Mouse (Mus musculus) urinary bladder, postnatal 25 days (tissue): Measurements from ENCODE around the gene Olfr13.
"Not testable (repeated sequence)": the region's sequence is repeated elsewhere in the genome, so short reads cannot be mapped to it uniquely, and the experiment has no call there.

ENCODE experiments used
- DNase-seq: peaks from one replicate; pipeline ENCODE4 v3.0.0; 2022; ENCODE audit warnings: low spot score

The Olfr13 gene

DNA sequence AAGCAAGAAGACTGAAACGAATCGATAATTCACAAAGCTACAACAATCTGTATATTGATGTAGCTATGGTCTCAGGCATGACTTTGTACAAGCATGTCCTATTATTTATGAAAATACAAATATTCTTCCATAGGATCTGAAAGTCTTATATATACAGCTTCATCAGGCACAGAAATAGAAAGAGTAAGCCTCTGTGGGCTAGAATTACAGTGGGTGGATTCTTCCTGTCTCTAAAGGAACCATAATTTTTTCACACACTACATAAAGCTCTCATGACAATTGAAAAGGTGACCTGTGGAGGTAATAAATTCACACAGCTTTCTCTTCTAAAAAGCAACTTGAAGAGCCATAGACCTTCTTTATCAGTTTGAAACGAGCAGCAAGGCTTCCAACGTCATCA lies at the start of gene Olfr13:
Gene Olfr13 (plus strand): TSS at position 301 of the 400 bp plus-strand sequence.
- no peak for DNase-seq

DNA sequence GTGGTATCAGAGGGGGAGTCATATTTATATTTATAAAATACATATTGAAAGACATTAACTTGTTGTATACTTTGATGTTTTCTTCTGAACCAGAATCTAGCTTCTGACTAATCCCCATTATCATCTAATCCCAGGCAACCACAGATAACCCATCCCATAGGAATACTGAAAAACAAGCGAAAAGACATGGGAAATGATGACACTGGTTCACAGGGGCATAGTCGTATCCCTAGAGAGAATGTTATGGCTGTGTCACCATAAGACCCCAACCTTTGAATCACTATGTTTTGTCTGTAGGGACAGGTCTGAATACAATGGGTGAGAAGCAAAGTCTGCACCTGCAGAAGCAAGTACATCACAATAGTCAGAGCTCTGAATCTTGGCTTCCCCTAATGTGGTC lies 25.7 kb upstream of the Olfr13 start, which contains the start of gene Olfr237-ps1:
Gene Olfr237-ps1 (plus strand): TSS at position 301 of the 400 bp plus-strand sequence.
- DNase-seq, result not testable (repeated sequence)

DNA sequence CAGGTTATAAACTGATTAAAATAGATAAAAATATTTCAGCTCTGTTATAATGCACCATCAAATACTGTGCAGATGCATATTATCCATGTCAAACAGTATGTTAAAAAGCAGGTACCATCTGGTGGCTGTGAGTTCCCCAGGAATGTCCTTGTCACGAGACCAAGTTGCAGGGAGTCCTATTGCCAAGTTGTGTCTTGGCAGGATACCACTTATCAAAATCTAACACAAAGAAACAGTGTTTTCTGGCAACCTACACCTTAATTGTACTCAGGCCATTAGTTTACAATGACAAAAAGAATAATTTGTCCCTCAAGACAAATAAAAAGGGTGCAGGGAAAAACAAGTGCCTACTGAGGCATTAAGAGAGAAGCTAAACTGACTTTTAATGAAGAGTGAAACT lies 12.4 kb upstream of the Olfr13 start:
- DNase-seq, result no peak

DNA sequence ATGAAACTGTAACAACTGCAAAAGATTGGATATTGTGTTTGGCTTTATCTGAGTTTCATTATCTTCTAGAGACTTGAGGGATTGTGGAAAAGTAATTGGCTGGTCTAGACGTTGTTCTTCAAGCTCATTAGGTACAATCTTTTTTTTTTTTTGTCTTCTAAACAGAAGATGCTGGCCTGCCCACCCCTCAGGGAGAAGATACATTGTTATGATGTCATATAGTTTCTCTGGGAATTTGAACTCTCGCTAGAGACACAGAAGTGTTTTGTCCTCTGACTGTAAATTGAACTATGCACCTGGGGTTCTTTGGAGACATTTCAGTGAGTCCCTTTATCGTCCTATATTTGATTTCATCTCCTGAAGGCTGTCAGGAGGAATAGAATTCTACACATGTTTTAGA lies 9.0 kb upstream of the Olfr13 start, which contains the start of gene Olfr437:
Gene Olfr437 (plus strand): TSS at position 301 of the 400 bp plus-strand sequence.
- DNase-seq, result no peak

DNA sequence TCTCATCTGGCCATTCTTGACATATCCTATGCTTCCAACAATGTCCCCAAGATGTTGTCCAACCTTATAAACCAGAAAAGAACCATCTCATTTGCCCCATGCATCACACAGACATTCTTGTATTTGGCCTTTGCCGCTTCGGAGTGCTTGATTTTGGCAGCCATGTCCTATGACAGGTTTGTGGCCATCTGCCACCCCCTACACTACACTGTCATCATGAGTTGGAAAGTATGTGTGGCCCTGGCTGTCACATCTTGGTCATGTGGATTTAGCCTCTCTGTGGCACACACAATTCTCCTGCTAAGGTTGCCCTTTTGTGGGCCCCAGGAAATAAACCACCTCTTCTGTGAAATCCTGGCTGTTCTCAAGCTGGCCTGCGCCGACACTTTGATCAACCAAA lies 4.7 kb upstream of the Olfr13 start:
- DNase-seq, result no peak

DNA sequence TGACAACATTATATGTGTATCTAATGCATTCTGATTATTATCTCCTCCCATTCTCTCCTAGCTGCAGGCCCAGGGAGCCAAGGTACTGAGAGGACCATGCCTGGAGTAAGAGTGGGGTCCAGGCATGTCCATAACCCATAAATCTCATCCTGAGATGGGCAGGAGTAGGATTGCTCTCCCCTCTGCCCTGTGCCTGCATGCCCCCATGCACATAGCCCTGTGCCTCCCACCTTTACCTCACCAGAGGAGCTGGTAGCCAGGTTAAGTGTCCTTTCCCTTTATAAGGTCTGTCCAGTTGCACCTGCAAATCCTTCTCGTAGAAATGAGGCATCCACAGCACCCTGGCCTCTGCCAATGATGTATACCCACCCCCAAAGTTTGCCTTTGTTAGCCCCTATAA lies 6.2 kb downstream of the Olfr13 start:
- no peak for DNase-seq

DNA sequence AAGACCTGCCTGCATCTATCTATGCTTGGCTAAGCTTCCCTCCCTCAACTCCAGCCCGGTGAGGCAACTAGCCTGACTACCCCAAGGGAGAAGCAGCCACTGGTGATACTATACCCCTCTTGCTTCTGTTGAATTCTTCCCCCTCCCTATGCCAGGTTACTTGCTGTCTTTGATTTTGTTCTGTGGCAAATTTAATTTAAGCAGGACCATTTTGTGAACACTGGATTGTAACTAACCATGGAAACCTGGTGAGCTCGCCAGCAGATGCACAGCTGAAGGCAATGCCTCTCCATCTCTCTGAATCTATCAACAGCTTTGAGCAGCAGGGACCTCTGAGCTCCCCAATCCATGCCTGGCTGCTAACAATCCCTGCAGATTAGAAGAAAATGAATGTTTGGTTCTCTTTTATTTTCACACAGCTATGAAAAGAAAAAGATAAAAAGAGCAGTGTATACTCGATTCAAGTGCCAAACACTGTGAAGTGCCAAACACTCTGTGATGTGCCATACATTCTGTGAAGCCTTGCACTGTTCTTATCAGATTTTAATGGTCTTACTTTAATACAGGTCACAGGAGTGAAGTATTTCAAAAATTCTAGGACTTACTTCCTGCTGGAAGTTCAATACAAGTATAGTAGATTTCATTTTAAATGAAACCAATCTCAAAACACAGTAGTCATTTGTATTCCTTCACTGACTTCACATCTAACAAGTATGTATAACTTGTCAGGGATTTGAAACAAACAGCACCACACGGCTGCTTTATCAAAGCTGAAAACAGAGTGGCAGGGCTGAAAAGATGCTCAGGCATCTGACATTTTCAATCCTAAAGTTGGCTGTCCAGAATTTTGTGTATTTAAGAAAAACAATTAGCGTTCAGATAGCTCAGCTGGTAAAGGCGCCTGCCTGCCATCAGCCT lies 6.9 kb downstream of the Olfr13 start:
- DNase-seq, result no peak

DNA sequence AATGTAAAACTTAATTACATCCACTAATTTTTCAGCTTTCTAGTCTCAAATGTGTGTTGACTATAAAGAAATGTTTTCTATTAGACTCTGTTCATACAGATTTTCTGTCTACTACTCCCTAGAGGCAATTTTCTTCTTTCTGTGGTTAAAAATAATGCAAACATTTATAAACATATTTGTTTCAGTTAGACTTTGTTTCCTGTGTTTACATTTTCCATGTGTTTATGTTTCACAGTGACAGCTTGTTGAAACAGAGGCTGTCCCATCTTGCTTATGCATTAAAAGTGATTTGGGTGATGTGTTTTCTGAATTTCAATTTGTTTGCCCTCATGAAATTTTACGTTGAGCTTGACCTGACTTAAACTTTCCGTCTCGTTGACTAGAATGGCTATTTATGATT lies 19.0 kb downstream of the Olfr13 start:
- no peak for DNase-seq

DNA sequence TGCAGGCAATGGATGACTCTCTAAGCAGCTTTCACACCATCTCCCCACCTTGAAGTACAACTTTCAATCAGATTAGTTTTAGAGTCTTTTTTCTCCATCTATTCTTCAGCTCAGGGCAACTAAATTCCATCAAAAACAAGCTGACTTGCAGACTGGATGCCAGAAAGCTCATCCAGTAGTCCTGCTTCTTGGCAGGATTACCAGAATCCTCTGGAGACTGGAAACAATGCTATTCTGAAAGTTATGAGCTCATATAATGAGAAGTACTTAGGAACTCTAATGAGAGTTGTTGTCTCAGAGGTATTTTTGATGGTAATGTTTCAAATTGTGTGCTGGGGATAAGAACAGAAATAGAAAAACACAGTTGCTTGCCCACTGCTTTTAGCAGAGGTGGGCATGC lies 24.8 kb downstream of the Olfr13 start, which contains the start of gene Olfr435:
Gene Olfr435 (plus strand): TSS at position 366 of the 400 bp plus-strand sequence.
- no peak for DNase-seq

DNA sequence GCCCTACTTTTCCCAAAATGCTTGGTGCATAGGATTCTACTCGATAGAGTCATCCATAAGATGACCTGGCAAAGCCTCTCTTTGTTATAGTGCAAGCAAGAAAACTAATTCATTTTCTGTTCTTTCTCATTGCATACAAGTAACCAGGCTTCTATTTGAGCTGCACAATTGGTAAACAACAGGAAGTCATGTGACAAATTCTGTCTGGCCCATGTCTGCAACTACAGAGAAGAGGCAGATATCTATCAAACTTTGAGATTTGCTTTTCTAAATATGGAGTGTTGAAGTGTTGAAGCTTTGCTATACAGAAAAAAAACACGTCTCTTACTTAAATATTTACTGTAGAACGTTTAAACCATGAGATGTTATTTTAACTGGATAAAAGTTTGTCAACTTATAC lies 26.2 kb downstream of the Olfr13 start:
- no peak for DNase-seq

DNA sequence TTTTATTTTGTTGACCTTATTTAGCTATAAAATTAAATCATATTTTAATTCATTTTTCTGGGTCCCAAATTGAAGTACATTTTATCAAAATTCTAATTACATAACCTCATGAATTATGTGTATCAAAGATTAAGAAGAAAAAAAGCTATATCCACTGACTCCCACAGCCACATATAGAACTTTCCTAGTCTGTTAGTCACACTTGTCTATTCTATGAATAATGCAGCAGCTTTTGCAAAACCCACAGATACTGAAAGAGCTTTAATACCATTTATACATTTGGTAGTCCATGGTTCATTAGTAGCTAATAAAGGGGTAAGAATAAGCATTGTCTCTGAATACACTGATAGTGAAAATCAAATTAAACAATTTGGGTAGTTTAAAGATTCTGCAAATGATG lies 30.8 kb downstream of the Olfr13 start:
- DNase-seq, result no peak

DNA sequence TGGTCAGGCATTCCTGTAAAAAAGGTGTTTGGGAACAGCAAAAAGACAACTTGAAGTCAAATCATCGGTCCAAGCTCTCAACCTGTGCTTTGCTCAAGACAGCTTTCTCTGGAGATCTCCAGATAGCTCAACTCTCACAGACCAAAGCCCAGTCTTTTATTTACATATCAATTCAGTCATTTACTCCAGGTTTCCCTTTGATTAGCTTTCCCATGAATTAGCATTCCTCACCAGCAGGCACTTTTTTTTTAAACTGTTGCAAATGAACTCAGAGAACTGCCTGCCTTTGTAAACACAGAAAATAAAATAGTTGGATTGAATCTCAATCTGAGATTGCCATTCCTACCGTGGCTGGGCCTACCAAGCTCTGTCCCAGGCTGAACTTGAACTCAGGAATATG lies 33.4 kb downstream of the Olfr13 start:
- DNase-seq, result no peak

DNA sequence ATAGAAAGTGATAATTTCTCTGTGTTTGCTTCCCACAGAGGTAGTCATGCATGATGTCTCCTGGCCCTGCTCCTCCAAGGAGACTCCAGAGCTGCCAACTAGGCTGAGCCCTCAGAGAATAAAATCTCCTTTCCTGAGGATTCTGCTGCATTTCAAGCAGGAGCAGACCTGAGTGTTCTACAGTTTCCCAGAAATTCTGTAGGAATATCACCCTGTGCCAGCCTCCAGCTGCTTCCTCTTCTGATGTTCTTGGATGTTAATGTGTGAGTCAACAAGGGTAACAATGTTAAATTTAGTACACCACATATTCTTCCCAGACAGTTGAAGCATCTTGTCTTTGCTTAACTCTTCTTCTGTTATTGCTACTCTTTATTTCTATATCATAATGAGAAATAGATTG lies 40.9 kb downstream of the Olfr13 start, which contains the start of gene Olfr434:
Gene Olfr434 (plus strand): TSS at position 149 of the 400 bp plus-strand sequence.
- DNase-seq, result not testable (repeated sequence)
